Mouse (Mus musculus) A20 (cell line): ENCODE results near the gene Il1rl1.

ENCODE experiments used
- DNase-seq: peaks from one replicate; pipeline ENCODE4 v3.0.0-alpha.2; 2011; ENCODE audit warnings: low read depth, low spot score

Gene Il1rl1

GRCm38 (mm10) chr1:40428910-40429675 is at the start of gene Il1rl1:
Gene Il1rl1, plus strand, starts transcription at chr1:40429570.
- no peak for DNase-seq

GRCm38 (mm10) chr1:40380111-40380510 is 49.3 kb upstream of the Il1rl1 start:
- DNase-seq: peak; percentile 57

- no peak for DNase-seq
Measured at GRCm38 (mm10) chr1:40380990-40381389, 48.4 kb upstream of the Il1rl1 start.

- no peak for DNase-seq
Measured at GRCm38 (mm10) chr1:40382841-40383240, 46.5 kb upstream of the Il1rl1 start.

- no peak for DNase-seq
Measured at GRCm38 (mm10) chr1:40384931-40385545, 44.3 kb upstream of the Il1rl1 start.

- DNase-seq: no peak
Measured at GRCm38 (mm10) chr1:40391374-40391773, 38.0 kb upstream of the Il1rl1 start.

GRCm38 (mm10) chr1:40392535-40392934 is 36.8 kb upstream of the Il1rl1 start:
- DNase-seq: no peak

- DNase-seq: no peak
Measured at GRCm38 (mm10) chr1:40393214-40393613, 36.2 kb upstream of the Il1rl1 start.

- DNase-seq: no peak
Measured at GRCm38 (mm10) chr1:40399639-40400038, 29.7 kb upstream of the Il1rl1 start.

- DNase-seq: no peak
Measured at GRCm38 (mm10) chr1:40404682-40405081, 24.7 kb upstream of the Il1rl1 start.

GRCm38 (mm10) chr1:40409882-40410281 is 19.5 kb upstream of the Il1rl1 start:
- no peak for DNase-seq

GRCm38 (mm10) chr1:40413039-40413438 is 16.3 kb upstream of the Il1rl1 start:
- no peak for DNase-seq

GRCm38 (mm10) chr1:40414276-40414675 is 15.1 kb upstream of the Il1rl1 start:
- DNase-seq: no peak

- no peak for DNase-seq
Measured at GRCm38 (mm10) chr1:40414863-40415656, 14.3 kb upstream of the Il1rl1 start.

- DNase-seq: no peak
Measured at GRCm38 (mm10) chr1:40417034-40417433, 12.3 kb upstream of the Il1rl1 start.

- DNase-seq: no peak
Measured at GRCm38 (mm10) chr1:40418512-40418911, 10.9 kb upstream of the Il1rl1 start.

GRCm38 (mm10) chr1:40423892-40424291 is 5.5 kb upstream of the Il1rl1 start:
- DNase-seq: no peak

GRCm38 (mm10) chr1:40427270-40427669 is 2.1 kb upstream of the Il1rl1 start:
- no peak for DNase-seq

- DNase-seq: no peak
Measured at GRCm38 (mm10) chr1:40427901-40428300, 1.5 kb upstream of the Il1rl1 start.

GRCm38 (mm10) chr1:40430143-40430834 is 919 bp downstream of the Il1rl1 start:
- peak; percentile 8 for DNase-seq

GRCm38 (mm10) chr1:40432169-40432568 is 2.8 kb downstream of the Il1rl1 start:
- DNase-seq: no peak

- DNase-seq: no peak
Measured at GRCm38 (mm10) chr1:40435936-40436335, 6.6 kb downstream of the Il1rl1 start.
